Mouse (Mus musculus) cortical plate, adult 2 months (tissue): ENCODE results near the gene Cdipt.

Experiments
- CTCF ChIP-seq: fragments of 200-500 bp; IDR thresholded peaks from 2 replicates; pipeline ENCODE4 v1.5.1; 2011; ENCODE audit warnings: mild to moderate bottlenecking, control low read depth, low read length; ENCODE audit not compliant: insufficient read depth; ENCODE audit errors: extremely low read depth
- POLR2A ChIP-seq: fragments of 200-500 bp; IDR thresholded peaks from 2 replicates; pipeline ENCODE4 v1.6.1; 2011; ENCODE audit warnings: mild to moderate bottlenecking, low read length, control low read depth; ENCODE audit not compliant: insufficient read depth; ENCODE audit errors: extremely low read depth

DNA sequence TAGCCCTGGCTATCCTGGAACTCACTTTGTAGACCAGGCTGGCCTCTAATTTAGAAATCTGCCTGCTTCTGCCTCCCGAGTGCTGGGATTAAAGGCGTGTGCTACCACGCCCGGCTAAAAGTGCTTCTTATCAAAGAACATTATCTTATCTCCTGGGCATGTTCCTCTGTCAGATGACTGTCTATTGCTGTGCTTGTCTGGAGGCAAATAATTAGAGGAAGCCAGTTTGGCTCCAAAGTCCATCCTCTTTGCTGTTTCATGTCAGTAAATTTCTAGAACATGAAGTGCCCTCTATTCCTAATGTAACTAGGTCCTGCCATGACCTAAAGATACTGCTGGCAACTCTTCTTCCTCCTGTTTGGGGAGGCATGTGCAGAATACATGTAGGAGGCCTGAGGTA, 6.3 kb downstream of the Cdipt start:
- TF ChIP-seq CTCF = no peak
- TF ChIP-seq POLR2A = no peak
